Mouse (Mus musculus) stomach, postnatal 0 days (tissue): ENCODE results near the gene Insrr.

ENCODE experiments used
- CTCF ChIP-seq: IDR thresholded peaks from 2 replicates; pipeline ENCODE4 v1.5.1; 2016; ENCODE audit warnings: antibody characterized with exemption, low read depth, mild to moderate bottlenecking, moderate library complexity
- EP300 ChIP-seq: optimal IDR thresholded peaks from 2 replicates; pipeline ENCODE3; 2016; ENCODE audit warnings: antibody characterized with exemption

DNA sequence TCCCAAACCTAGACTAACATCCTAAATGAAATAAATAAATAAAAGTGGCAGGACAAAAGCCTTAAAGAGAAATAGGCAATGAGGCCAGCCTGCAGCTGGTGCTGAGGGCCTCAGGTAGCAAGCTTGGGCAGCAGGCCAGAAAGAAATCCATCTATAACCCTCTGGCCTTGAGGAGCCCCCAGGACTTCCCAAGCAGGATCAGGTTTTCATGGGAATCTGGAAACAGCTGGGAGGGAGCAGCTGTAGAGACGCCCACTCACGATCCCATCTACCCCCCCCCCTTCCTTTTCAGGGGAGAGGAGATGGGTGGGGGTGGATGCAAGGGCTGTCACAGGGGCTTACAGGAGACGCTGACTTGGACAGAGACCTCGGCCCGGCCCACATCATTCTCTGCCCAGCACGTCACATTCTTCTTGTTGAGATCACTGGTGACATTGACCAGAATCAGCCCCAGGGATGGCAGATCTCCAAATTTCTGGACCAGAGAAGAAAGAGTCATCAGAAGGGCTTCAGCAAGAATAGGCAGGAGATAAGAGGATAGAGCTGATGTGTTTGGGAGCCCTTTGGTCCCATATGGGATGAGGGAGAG is 11.0 kb upstream of the Insrr start:
- no peak for TF ChIP-seq CTCF
- TF ChIP-seq EP300: no peak
